Mouse (Mus musculus) E14TG2a.4 (cell line): ENCODE data around the gene Rho.

Source experiments
- H3K27me3 ChIP-seq: 2 replicates; pipeline ENCODE4 v1.6.1; 2014; ENCODE audit warnings: low read length, control low read depth; ENCODE audit not compliant: insufficient read depth
- H3K36me3 ChIP-seq: 2 replicates; pipeline ENCODE4 v1.6.1; 2014; ENCODE audit warnings: low read length, control low read depth; ENCODE audit not compliant: insufficient read depth
- H3K4me1 ChIP-seq: replicated peaks from 2 replicates; pipeline ENCODE4 v1.6.1; 2014; ENCODE audit warnings: low read depth, low read length, control low read depth
- H3K4me3 ChIP-seq: replicated peaks from 2 replicates; pipeline ENCODE4 v1.5.1; 2014; ENCODE audit warnings: mild to moderate bottlenecking, low read length
- H3K9me3 ChIP-seq: 2 replicates; pipeline ENCODE4 v1.6.1; 2014; ENCODE audit warnings: low read length, control low read depth
- CTCF ChIP-seq: conservative IDR thresholded peaks from 2 replicates; pipeline ENCODE4 v1.5.1; 2014; ENCODE audit warnings: low read length
- NANOG ChIP-seq: IDR thresholded peaks from 2 replicates; pipeline ENCODE4 v1.6.1; 2014; ENCODE audit warnings: borderline replicate concordance, low read length, mixed read lengths
- POU5F1 ChIP-seq: IDR thresholded peaks from 2 replicates; pipeline ENCODE4 v1.6.1; 2014; ENCODE audit warnings: low read length, borderline replicate concordance

The Rho gene

GRCm38 (mm10) chr6:115919876-115920275 is 11.7 kb upstream of the Rho start:
- Histone ChIP-seq H3K4me1 (peaks cover 13% of the 10 kb centered on the region), H3K36me3 (no peaks in the 10 kb centered on the region), H3K27me3 (no peaks in the 10 kb centered on the region), H3K9me3 (no peaks in the 10 kb centered on the region), H3K4me3 (no peak overlapping the region)
- TF ChIP-seq NANOG (no peak), POU5F1 (no peak), CTCF (no peak)

DNA sequence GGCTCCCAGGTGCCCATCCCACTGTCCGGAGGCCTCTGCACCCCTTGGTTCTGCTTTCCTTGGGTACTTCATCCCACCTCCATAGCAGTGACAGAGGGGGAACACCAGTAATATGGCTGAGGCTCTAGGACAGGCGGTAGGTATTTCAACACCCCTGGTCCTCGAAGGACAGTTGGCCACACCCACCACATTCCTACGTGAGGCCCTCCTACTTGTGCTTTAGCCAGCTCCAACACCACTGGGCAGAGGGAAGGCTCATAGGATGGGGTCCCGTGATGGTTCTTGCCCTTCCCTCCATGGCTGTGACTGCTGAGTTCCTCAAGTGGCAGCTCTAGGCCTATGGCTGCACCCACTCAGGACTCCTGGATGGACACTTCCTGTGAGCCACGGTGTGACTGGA is 6.7 kb upstream of the Rho start:
- Histone ChIP-seq H3K4me1 (peaks cover 5% of the 10 kb centered on the region; the same call in 1 of the 2 replicates), H3K4me3 (no peak overlapping the region)
- TF ChIP-seq POU5F1 (no peak), CTCF (no peak), NANOG (no peak)

DNA sequence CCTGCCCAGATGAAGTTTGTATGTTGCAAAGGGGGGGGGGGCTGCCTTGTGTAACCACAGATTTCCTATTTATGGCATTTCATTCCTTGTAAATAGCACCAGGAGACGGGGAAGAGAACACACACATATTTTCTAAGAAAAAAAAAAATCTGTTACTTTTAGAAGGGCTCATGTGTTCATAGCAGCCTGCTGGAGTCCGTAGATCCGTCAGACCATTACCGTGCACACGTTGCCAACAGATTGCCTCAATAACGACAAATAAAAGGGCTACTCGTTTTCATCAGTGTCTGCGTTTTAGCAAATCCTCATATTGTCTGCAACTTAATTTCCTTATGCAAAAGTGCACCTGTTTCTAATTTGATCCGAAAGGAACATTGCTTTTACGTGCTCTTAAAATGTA is 5.1 kb upstream of the Rho start:
- TF ChIP-seq CTCF (no peak), NANOG (no peak), POU5F1 (no peak)
- Histone ChIP-seq H3K36me3 (no peaks in the 10 kb centered on the region), H3K9me3 (no peaks in the 10 kb centered on the region)

More for the DNA sequence above, 6.7 kb upstream of the Rho start:
- Histone ChIP-seq H3K27me3 (peaks cover 2% of the 10 kb centered on the region; the same call in 1 of the 2 replicates), H3K9me3 (no peaks in the 10 kb centered on the region), H3K36me3 (no peaks in the 10 kb centered on the region)

GRCm38 (mm10) chr6:115927292-115928242 is 4.0 kb upstream of the Rho start:
- Histone ChIP-seq H3K9me3 (no peaks in the 10 kb centered on the region), H3K27me3 (peaks cover 21% of the 10 kb centered on the region), H3K36me3 (no peaks in the 10 kb centered on the region), H3K4me1 (peaks cover 10% of the 10 kb centered on the region; the same call in 1 of the 2 replicates), H3K4me3 (no peak overlapping the region)
- TF ChIP-seq NANOG (no peak), POU5F1 (no peak), CTCF (no peak)

More for the DNA sequence above, 5.1 kb upstream of the Rho start:
- Histone ChIP-seq H3K4me3 (no peak overlapping the region), H3K4me1 (peaks cover 7% of the 10 kb centered on the region; the same call in 1 of the 2 replicates), H3K27me3 (peaks cover 12% of the 10 kb centered on the region; the same call in 1 of the 2 replicates)

- no peaks in the 10 kb centered on the region for H3K9me3 ChIP-seq
- H3K4me1 ChIP-seq: 0 out of 2 replicates have a peak, but pooled peaks cover 5% of the 10 kb centered on the region
- H3K4me3 ChIP-seq: no peak overlapping the region
- no peaks in the 10 kb centered on the region for H3K36me3 ChIP-seq
- H3K27me3 ChIP-seq: peaks cover 31% of the 10 kb centered on the region
- no peak for TF ChIP-seq NANOG
- no peak for TF ChIP-seq POU5F1
- TF ChIP-seq CTCF: no peak
These were observed 1.5 kb upstream of the Rho start for GRCm38 (mm10) chr6:115930018-115930417.

DNA sequence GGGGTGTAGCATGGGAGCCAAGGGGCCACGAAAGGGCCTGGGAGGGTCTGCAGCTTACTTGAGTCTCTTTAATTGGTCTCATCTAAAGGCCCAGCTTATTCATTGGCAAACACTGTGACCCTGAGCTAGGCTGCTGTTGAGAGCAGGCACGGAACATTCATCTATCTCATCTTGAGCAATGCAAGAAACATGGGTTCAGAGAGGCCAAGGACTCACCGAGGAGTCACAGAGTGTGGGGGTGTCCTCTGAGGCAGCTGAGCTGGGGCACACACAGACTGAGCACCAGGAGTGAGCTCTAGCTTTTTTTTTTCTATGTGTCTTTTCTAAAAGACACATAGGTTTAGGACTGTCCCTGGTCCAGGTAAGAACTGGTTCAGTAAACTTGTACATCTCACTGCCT is 843 bp downstream of the Rho start:
- no peak for TF ChIP-seq CTCF
- TF ChIP-seq NANOG: no peak
- no peak for TF ChIP-seq POU5F1
- Histone ChIP-seq H3K27me3 (peaks cover 29% of the 10 kb centered on the region), H3K36me3 (no peaks in the 10 kb centered on the region), H3K4me1 (0 out of 2 replicates have a peak, but pooled peaks cover 5% of the 10 kb centered on the region), H3K9me3 (no peaks in the 10 kb centered on the region), H3K4me3 (0 out of 2 replicates have a peak overlapping the region, but pooled peaks have one; percentile 41)

DNA sequence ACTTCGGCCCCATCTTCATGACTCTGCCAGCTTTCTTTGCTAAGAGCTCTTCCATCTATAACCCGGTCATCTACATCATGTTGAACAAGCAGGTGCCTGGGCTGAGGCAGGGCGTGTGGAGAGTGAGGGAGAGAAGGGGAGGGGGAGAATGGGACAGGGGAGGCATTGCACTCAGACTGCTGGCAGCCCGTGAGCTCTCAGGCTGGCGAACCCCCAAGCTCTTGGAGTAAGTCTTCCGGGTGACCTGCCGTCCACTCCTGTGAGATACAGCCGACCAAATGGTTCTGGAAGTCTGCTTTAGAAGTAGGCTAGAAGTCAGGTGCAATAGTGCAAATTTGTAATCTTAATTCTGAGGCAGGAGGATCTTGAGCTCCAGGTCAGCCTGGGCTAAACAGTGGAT is 4.0 kb downstream of the Rho start:
- no peaks in the 10 kb centered on the region for H3K9me3 ChIP-seq
- H3K27me3 ChIP-seq: peaks cover 23% of the 10 kb centered on the region
- H3K36me3 ChIP-seq: no peaks in the 10 kb centered on the region
- 0 out of 2 replicates have a peak, but pooled peaks cover 5% of the 10 kb centered on the region for H3K4me1 ChIP-seq
- TF ChIP-seq POU5F1 (no peak), NANOG (no peak), CTCF (no peak)
- H3K4me3 ChIP-seq: no peak overlapping the region

DNA sequence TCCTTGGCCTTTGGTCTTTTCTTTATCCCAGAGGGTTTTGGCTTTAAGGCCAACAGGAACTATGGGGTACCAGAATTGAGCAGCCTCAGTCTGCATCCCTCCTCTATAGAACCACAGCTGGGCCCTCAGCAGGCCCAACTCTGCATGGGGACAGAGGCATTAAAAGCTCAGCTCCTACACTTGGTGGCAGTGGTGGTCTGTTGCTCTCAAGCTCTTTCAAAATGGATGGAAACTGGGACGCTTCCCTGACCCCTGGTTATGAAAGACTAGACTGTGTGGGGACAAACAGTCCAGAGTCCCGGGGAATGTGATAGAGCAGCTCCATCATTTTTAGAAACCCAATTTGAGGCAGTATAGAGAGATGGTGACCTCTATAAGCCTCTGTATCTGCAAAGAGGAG is 6.5 kb downstream of the Rho start:
- Histone ChIP-seq H3K4me3 (no peak overlapping the region), H3K36me3 (no peaks in the 10 kb centered on the region), H3K4me1 (peaks cover 7% of the 10 kb centered on the region), H3K27me3 (peaks cover 16% of the 10 kb centered on the region), H3K9me3 (no peaks in the 10 kb centered on the region)
- TF ChIP-seq POU5F1 (no peak), CTCF (no peak), NANOG (no peak)
